Mouse (Mus musculus): ENCODE results near the gene Grin2c.

- TF ChIP-seq CTCF (IDR thresholded peaks at IDR 0.05; ENCODE audit: extremely low read depth, insufficient read depth, low read length), result no peak
- no peak for TF ChIP-seq POLR2A (IDR thresholded peaks at IDR 0.05; ENCODE audit: extremely low read depth, insufficient read depth, low read length)
Measured at GRCm38 (mm10) chr11:115219685-115220084, 47.4 kb downstream of the Grin2c start.
